Mouse (Mus musculus) MEL (cell line): ENCODE results near the gene Nupr1l.

Experiments used
- CTCF ChIP-seq, 3 experiments: IDR thresholded peaks in 2 of 3; conservative IDR thresholded peaks in 1 of 3; 2 replicates each; pipeline ENCODE4 v1.5.1; 2011 to 2012; ENCODE audit warnings: low read length in 3 of 3, low read depth in 2 of 3, mild to moderate bottlenecking in 2 of 3, improper control_type of control experiment in 1 of 3, inconsistent platforms in 1 of 3, mixed read lengths in 1 of 3, moderate library complexity in 1 of 3; ENCODE audit not compliant: control insufficient read depth in 1 of 3, insufficient read depth in 1 of 3, poor library complexity in 1 of 3, severe bottlenecking in 1 of 3
- ELF1 ChIP-seq: IDR thresholded peaks from 2 replicates; pipeline ENCODE4 v1.6.1; 2014; ENCODE audit warnings: low read depth, mild to moderate bottlenecking, inconsistent platforms, low read length, improper control_type of control experiment, moderate library complexity
- ETS1 ChIP-seq: IDR thresholded peaks from 2 replicates; pipeline ENCODE4 v1.6.1; 2012; ENCODE audit warnings: low read depth, mild to moderate bottlenecking, inconsistent platforms, low read length, improper control_type of control experiment, moderate library complexity
- GATA1 ChIP-seq: IDR thresholded peaks from 2 replicates; pipeline ENCODE4 v1.6.1; 2011; ENCODE audit warnings: low read depth, low read length, improper control_type of control experiment
- MAFK ChIP-seq: IDR thresholded peaks from 2 replicates; pipeline ENCODE4 v1.6.1; 2011; ENCODE audit warnings: low read depth, mild to moderate bottlenecking, low read length, improper control_type of control experiment, borderline replicate concordance
- POLR2A ChIP-seq, 2 experiments: IDR thresholded peaks; 2 replicates each; pipeline ENCODE4 v1.6.1; 2011 to 2012; ENCODE audit warnings: low read length in 2 of 2, mild to moderate bottlenecking in 2 of 2, control low read depth in 1 of 2, improper control_type of control experiment in 1 of 2, low read depth in 1 of 2, moderate library complexity in 1 of 2; ENCODE audit not compliant: control insufficient read depth in 1 of 2, insufficient read depth in 1 of 2, poor library complexity in 1 of 2
- TCF12 ChIP-seq: IDR thresholded peaks from 2 replicates; pipeline ENCODE4 v1.6.1; 2014; ENCODE audit warnings: low read depth, mild to moderate bottlenecking, inconsistent platforms, low read length, improper control_type of control experiment, moderate library complexity
- UBTF ChIP-seq: IDR thresholded peaks from 2 replicates; pipeline ENCODE4 v1.6.1; 2012; ENCODE audit warnings: low read depth, mild to moderate bottlenecking, inconsistent platforms, low read length, improper control_type of control experiment, moderate library complexity, borderline replicate concordance; ENCODE audit not compliant: insufficient read depth
- USF1 ChIP-seq: IDR thresholded peaks from 2 replicates; pipeline ENCODE4 v1.6.1; 2014; ENCODE audit warnings: low read depth, mild to moderate bottlenecking, inconsistent platforms, low read length, improper control_type of control experiment, moderate library complexity
- ZKSCAN1 ChIP-seq: IDR thresholded peaks from 2 replicates; pipeline ENCODE4 v1.6.1; 2012; ENCODE audit warnings: low read depth, mild to moderate bottlenecking, inconsistent platforms, low read length, improper control_type of control experiment, moderate library complexity
- ZMIZ1 ChIP-seq: IDR thresholded peaks from 2 replicates; pipeline ENCODE4 v1.6.1; 2012; ENCODE audit warnings: low read depth, mild to moderate bottlenecking, inconsistent platforms, low read length, improper control_type of control experiment, moderate library complexity
- ZNF384 ChIP-seq: IDR thresholded peaks from 2 replicates; pipeline ENCODE4 v1.6.1; 2012; ENCODE audit warnings: low read depth, mild to moderate bottlenecking, inconsistent platforms, low read length, improper control_type of control experiment

DNA sequence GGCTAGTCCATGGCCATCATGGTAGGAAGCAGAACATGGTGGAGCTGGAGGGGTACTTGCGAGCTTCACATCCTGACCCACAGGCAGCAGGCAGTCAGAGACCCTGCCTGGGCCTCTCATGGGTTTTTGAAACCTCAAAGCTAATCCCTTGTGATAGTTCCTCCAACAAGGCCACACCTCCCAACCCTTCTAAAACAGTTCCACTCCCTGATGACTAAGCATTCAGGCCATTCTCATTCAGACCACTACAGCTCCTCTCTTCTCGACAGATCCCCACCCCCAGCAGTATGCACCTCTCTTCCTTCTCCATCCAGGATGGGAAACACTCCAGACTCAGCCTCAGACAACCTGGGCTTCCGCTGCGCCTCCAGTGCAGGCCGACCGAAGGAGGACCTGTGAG is 46.0 kb upstream of the Nupr1l start:
- no peak for TF ChIP-seq POLR2A (IDR thresholded peaks at IDR 0.05; ENCODE audit: control insufficient read depth in 1 of 2, insufficient read depth in 1 of 2, low read depth in 1 of 2, low read length in 2 of 2, poor library complexity in 1 of 2)
- TF ChIP-seq ZMIZ1, result no peak
- TF ChIP-seq CTCF (IDR thresholded peaks at IDR 0.05 in 2 of 3, conservative IDR thresholded peaks at IDR 0.05 in 1 of 3; ENCODE audit: control insufficient read depth in 1 of 3, insufficient read depth in 1 of 3, low read depth in 2 of 3, low read length in 3 of 3, poor library complexity in 1 of 3, severe bottlenecking in 1 of 3), result no peak
- TF ChIP-seq TCF12, result no peak
- no peak for TF ChIP-seq ZNF384
- TF ChIP-seq ETS1, result no peak
- TF ChIP-seq ELF1, result no peak
- no peak for TF ChIP-seq UBTF
- TF ChIP-seq MAFK, result no peak
- TF ChIP-seq USF1, result no peak
- no peak for TF ChIP-seq ZKSCAN1
- TF ChIP-seq GATA1, result no peak
